Mouse (Mus musculus) monocyte, adult 5-6 weeks (primary cell): ENCODE results near the gene Tifa. TPM values are rescaled to one million over a fixed set of nuclear protein-coding genes. Genes with fewer than 3 reads are reported as not detected.
"Not testable (repeated sequence)": the region's sequence is repeated elsewhere in the genome, so short reads cannot be mapped to it uniquely, and the experiment has no call there.

Source experiments
- ATAC-seq: fragments of 153-309, 156-312 bp; replicated peaks from 2 replicates; pipeline ENCODE4 v1.8.0; 2017; ENCODE audit warnings: mild to moderate bottlenecking; ENCODE audit not compliant: low TSS enrichment, insufficient number of reproducible peaks, severe bottlenecking, poor library complexity, low FRiP score
- total RNA-seq: library from RNA; stranded (forward); fragments of 200-1000, 200-491, 200-594 nt; gene quantifications from 3 replicates; pipeline ENCODE4 v1.2.3, GENCODE M21; 2017

The Tifa gene
- total RNA-seq, 1 experiment from 2014 or later, result 101 TPM

DNA sequence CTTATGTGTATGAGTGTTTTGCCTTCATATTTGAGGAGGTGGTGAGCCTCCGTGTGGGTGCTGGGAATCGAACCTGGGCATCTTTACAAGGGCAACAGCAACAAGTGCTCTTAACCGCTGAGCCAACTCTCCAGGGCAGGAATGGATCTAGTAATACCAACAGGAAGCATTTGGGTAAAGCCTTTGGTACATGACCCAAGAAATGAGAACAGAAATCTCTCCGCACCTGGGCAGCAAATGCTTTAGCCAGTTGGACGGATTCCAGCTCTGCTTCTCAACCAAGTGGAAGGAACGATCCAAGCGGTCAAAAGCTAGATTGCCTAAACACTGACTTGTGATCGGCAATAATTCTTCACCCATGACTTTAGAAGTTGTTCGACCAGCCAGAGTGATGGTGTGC lies 8.7 kb upstream of the Tifa start:
- no peak for ATAC-seq

DNA sequence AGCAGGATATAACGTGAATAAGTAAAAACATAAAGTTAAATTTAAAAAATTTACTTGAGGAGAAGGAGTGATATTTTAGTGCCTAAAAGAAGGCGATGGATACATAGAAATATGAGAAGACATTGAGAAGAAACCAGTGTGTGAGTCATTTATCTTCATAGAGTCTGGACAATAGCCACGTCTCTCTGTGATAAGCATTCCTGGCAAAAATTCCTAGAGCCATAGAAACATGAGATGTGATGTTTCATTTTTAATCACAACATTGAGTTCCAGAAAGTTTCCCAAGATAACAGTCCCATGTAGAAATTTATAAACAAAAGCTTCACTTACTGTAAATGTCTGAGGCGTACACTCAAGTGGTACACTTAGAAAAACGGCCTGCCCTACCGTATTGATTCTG lies 6.7 kb upstream of the Tifa start:
- ATAC-seq, result no peak

DNA sequence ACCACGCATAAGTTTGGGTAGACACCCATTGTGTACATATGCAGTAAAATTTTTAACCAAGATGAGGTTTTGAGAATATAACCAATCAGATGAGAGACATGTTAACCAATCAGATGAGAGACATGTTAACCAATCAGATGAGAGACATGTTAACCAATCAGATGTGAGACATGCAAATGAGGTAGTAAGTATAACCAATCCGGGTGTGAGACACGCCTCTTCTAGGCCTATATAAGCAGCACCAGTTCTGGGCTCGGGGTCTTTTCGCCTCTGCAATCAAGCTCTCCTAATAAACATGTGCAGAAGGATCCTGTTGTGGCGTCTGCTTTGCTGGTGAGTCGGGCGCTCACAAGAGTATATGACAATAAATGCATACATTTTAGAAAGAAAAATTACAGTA lies 5.9 kb upstream of the Tifa start:
- ATAC-seq, result not testable (repeated sequence)

DNA sequence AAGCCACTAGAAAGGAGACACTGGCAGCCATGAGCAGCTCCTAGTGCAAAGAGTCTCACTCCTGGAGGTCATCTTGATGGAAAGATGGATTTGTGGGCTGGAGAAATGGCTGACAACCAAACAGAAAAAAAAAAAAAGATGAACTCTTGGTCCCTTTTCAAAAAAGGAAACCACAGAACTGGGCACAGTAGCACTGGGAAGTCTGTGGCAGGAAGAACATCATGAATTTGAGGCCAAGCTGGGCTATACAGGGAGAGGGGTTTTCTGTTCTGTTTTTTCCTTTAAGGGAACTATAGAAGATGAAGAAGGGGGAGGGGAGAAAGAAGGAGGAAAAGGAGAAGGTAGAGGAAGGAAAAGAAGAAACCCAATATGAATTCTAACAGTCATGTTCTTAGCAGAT lies 2.6 kb upstream of the Tifa start:
- ATAC-seq, result no peak

DNA sequence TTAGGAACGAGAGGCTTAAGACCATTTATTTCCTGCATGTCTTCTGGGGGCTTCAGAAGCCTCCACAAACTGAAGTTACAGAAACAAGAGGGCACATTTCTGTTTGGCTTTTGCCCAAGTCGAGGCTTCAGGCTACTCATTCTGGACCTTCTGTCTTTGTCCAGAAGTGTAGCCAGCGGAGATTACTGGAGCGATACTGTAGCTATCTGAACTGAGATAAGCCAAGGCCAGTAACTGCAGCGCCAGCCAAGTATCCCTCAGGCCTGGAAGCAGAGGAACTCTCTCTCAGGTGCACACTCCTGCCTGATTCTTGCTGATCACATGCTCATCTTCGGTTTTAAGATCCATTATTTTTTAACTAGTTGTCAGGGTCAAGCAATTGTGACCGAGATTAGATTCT lies 1.6 kb upstream of the Tifa start:
- no peak for ATAC-seq

DNA sequence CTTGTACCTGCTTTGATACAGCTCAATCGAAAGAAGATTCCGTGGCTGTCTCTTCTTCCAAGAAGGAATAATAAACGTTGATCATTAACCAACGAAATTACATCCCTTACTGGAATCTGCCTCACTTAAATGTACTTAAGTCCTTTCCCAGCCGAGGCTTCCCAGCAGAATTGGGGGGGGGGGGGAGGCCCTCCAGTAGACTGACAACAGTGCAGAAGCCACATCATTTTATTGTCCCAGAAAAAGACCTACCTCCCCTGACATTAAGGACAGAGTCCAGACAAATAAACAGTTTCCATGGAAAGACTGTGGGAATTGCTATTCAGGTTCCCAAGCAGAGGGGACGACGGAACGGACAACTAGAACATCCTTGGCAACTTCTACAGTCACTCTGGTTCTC lies 686 bp upstream of the Tifa start:
- no peak for ATAC-seq

DNA sequence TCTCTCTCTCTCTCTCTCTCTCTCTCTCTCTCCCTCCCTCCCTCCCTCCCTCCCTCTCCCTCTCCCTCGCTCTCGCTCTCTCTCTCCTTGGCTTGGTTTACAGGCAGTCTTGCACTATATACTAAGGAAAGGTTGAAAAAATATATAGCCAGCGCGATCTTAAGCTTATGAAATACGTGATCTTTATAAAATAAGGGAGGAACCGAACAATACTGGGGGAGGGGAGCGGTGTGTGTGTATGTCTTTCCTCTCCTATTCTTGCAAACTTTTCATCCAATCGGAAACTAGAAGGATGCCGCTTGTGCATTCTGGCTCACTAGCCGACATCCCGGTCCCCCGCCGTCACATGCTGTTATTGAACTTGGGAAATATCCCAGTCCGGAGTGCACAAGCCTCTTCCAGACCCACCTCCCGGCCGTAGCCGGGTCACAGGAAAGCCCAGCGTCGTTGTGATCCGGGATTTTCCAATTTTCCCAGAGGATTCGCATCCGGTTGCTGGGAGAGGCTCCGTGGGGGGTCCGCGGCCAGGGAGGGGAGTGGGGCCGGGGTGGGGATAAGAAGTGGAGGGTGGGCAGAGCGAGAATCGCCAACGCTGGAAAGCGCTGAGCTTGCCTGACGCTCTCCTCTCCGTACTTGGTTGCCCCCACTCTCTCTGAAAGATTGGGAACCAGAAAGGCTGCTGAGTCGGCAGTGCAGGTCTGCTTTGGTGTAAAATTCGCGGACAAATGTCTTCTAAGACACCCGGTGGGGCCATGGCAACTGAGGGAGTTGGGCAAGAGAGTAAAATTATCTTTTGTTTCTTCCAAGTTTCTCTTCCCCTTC lies 840 bp downstream of the Tifa start:
- ATAC-seq, result peak; percentile 71

DNA sequence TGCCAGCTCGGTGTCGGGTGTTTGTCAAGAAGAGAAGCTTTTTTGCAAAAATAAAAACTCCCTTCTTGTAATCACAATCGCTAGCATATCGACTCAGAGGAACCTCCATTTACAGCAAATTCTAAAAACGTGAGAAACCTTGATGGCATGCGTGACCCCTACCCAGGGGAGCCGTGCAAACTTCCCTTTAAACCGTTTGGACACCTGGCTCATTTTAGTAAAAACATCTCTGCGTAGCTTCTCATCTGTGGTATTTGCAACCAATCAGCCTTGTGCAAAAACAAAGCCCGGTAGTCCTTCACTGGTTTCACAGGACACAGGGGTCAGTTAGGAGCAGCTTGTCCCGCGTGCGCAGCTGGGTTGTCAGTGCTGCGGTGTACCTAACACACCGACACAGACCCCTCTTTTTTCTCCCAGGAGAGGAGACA lies 1.5 kb downstream of the Tifa start:
- no peak for ATAC-seq

DNA sequence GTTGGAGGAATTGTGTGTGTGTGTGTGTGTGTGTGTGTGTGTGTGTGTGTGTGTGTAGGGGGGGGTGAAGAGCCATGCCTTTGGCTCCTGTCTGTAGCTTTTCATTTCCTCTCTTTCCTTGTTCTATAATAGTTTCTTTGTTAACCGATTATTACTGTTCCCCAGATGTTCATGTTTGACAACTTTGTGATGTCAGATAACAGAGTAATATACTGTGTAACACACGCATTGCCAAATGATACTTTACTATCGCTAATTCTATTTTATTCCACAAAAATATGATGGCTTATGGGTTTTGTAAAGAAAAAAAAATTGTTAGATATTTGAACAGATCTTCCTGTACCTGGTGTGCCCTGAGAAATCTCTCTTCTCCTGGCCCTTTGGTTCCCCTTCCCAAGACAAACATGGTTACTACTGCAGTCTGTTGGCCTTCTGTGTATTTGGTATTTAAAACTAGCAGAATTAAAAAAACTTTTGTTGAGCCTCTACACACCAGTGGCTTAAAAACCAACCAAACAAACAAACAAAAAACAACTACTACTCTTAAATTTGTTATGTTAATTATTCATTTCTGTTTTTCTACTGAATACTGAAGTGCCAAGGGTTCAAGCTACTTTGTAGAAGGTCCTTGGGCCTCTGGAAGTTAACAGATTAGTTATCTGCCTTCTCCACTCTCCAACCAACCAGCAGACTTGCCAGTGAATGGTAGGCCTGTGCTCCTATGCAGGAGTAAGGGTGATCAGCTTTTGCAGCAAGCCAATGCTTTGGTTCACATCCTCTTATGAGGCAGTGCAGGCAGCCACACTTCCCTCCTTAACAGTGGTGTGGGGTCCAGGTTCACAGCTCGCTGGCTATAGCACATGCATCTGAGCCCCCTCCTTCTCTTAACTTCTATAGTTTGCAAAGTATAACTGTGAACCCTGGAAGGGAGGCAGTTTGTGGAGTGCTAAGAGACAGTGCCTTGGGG lies 2.3 kb downstream of the Tifa start:
- ATAC-seq, result no peak

DNA sequence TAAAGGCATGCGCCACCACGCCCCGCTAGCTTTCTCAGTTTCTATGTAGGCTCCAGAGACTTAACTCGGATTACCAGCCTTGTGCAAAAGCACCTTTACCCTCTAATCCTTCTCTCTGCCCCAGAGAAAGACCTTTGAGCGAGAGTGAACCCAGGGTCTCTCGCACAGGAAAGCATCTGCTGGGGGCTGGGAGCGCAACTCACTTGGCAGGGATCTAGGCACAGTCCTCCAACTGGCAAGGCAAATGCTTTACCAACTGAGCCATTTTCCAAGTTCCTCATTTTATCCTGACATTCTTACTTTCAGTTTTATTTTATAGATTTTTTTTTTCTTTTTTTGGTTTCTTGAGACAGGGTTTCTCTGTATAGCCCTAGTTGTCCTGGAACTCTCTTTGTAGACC lies 3.4 kb downstream of the Tifa start:
- no peak for ATAC-seq

DNA sequence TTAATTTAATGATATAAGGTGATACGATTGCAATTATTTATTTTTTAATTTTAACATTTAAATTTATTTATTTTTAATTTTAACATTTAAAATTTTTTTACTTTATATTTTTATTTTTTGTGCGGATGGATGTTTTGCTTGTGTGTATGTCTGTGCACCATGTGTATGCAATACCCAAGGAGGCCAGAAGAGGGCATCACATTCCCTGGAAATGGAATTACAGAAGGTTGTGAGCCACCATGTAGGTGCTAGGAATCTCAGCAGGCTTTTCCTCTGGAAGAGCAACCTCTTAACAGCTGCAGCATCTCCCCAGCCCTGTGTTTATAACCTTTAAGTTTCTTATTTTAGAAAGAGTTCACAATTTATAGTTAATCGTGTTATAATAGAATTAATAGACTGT lies 6.2 kb downstream of the Tifa start:
- no peak for ATAC-seq

DNA sequence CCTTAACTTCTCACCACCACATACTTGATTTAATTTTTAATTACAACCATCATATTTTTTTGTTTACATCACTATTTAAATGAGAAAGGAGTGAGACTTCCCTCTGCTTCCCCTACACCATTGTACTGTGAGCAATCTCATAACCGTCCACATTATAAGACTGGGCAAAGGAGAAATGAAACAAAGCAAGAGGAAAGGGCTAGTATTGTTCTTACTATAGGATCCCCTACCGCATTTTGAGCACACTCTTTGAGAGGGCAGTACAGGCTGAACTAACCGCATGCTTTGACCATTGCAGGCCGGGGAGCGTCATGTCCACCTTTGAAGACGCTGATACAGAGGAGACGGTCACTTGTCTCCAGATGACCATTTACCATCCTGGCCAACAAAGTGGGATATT lies 6.7 kb downstream of the Tifa start:
- ATAC-seq, result 0 out of 2 replicates have a peak, but pooled peaks have one; percentile 48

DNA sequence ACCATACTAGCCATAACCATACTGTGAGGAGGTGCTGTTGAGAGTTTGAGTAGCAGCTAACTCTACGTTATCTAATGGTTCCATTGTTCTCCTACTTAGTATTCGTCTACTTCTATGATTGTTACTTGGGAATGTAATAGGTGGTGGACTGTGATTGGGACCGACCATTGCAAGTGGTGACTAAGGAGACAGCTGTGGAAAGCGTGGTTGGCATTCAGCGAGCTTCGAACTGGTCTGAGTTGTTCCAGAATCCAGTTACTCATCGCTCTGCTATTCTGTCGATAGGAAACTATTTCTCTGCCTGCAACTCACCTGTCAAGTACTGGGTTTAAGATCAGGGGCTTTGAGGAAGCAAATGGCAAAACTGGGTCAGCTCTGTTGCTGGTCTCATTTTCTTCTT lies 11.6 kb downstream of the Tifa start:
- ATAC-seq, result no peak

DNA sequence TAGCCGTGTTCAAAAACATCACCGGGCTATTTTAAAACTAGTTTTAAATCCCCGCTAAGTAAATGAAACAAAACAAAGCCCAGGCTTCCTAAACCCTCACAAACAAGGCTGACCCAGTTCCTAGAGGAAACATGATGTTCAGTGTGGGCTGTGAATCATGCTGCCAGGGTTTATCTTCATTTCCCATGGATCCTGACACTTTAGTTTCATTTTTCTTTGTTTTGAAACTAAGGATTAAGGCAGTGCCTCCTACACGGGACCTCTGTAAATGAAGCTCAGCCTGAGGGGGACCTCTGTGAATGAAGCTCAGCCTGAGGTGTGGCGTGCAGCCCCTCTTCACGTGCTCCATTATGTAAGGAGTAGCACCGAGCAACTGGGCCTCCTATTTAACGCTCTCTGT lies 13.2 kb downstream of the Tifa start:
- no peak for ATAC-seq

DNA sequence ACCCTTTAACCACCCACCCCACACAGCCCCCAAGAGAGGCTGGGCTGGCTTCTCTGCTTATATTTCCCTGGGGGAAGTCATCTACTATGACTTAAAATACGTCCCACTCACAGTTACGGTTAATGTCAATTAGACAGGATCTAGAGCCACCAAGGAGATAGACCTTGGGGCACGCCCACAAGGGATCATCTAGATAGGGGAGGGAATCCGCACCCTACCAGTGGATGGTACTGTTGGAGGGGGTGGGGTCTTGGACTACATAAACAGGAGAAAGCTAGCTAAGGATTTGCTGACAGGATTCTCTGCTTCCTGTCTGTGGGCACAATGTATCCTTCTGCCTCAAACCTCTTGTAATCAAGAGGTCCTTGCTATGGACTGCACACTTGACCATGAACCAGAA lies 14.8 kb downstream of the Tifa start:
- no peak for ATAC-seq

DNA sequence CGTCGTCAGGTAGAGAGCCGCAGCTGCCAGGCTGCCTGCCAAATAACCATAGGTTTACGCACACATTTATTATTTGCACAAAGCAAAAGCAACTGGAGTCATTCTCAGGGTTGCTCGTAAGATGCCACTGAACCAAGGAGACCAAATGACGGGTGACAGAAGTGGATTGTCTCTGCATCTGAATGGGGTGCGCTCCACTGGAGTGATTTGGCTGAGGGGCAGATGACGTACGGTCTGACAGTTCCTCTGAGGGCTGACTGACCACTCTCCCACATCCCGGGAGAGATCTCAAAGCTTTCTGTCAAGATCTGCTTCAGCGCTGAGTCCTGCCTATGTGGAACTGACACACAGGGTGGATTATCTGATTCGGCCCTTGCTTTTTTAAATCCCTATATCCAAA lies 15.5 kb downstream of the Tifa start:
- no peak for ATAC-seq

DNA sequence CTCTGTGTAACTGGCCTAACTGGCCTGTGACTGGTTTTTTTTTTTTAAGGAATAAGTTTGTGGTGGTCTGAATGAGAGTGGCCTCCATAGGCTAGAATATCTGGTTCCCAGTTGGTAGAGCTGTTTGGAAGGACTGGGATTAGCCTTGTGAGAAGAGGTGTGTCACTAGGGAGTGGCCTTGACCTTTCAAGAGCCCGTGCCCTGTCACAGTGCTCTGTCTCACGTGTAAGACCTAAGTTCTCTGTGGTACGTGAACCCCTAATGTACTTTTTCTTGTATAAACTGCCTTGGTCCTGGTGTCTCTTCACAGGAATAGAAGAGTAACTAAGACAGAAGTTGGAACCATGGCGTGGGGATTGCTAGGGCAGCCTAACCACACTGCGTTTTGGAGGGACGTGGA lies 16.4 kb downstream of the Tifa start:
- no peak for ATAC-seq

DNA sequence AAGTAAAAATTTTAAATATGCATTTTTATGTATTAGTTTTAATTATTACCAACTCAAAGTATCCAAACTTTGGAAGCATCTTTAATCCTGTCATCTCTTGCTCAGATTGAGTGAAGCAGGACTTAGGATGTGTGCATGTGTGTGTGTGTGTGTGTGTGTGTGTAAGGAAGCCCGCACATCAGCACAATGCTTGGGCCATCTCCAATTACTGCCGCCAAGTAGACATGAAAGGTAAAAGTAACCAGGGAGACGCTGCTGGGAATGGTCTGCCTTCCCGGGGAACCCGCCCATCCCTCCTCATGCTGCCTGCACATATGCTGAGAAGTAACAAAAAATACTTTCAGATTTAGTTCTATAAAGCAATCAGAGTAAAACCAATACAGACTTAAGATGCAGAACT lies 18.2 kb downstream of the Tifa start:
- no peak for ATAC-seq

DNA sequence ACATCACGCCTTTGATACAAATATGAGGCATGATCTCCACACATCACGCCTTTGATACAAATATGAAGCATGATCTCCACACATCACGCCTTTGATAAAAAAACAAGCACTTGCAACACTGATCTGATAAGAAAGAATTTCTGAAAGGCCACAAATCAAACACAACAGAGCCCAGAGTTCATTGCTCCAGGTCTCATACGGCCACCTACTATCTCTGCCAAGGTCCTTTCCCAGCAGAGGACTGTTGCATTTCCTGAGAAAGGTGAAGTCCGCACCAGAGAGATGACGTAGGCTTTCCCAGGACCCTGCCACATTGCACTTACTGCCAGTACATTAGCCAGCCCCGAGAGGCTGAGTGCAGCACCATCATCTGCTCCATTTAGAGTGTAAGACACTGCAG lies 19.5 kb downstream of the Tifa start:
- ATAC-seq, result no peak

DNA sequence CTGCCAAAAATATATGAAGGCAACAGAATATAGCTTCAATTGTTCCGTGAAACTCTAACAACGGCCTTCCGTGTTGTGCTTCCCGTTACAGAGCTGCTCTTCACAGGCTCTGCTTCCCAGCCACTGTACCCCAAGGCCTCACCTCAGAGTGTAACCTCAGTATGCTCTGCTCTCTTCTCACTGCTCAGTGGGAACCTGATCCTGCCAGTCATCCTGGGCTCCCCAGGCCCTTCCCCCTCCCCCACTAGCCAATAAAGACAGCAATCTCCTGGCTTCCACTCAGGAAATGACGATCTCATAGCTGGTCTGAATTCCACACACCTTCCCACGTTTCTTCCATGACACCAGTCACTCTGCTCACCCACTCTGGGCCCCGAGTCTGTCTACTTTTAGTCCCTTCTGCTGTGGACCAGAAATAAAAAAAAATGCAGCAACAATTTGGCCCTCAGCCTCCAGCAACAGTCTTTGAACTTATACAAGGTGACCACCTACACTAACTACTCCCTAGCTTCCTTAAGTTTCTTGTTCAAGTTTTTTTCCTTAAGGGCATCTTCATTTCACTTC lies 27.6 kb downstream of the Tifa start:
- ATAC-seq, result no peak
